Mouse (Mus musculus) intestine, postnatal 0 days (tissue): ENCODE data around the gene Zfp507. TPM values are rescaled to one million over a fixed set of nuclear protein-coding genes. Genes with fewer than 3 reads are reported as not detected.
A peak's percentile ranks its signal among the peaks of the same experiment; 100 is the strongest.

Experiments used
- ATAC-seq: fragments of 200-750 bp; cut with Nextera tagmentation; 2 replicates; pipeline ENCODE4 v1.8.0; 2017; ENCODE audit warnings: mild to moderate bottlenecking, moderate TSS enrichment, moderate library complexity
- H3K27ac ChIP-seq: fragments of 300-500 bp; sonication (generic); 2 replicates; pipeline ENCODE4 v1.5.1; 2014; ENCODE audit warnings: mild to moderate bottlenecking, low read depth, low read length, moderate library complexity
- H3K27me3 ChIP-seq: fragments of 300-500 bp; sonication (generic); replicated peaks from 2 replicates; pipeline ENCODE4 v1.6.1; 2014; ENCODE audit warnings: low read length, mixed read lengths; ENCODE audit not compliant: control insufficient read depth, insufficient read depth
- H3K36me3 ChIP-seq: fragments of 300-500 bp; sonication (generic); 2 replicates; pipeline ENCODE4 v1.6.1; 2014; ENCODE audit warnings: mild to moderate bottlenecking, moderate library complexity; ENCODE audit not compliant: control insufficient read depth, insufficient read depth
- H3K4me1 ChIP-seq: fragments of 300-500 bp; sonication (generic); replicated peaks from 2 replicates; pipeline ENCODE4 v1.6.1; 2014; ENCODE audit warnings: antibody characterized with exemption, low read length, mixed read lengths; ENCODE audit not compliant: control insufficient read depth, insufficient read depth
- H3K4me2 ChIP-seq: fragments of 300-500 bp; sonication (generic); replicated peaks from 2 replicates; pipeline ENCODE4 v1.6.1; 2014; ENCODE audit warnings: low read depth, mild to moderate bottlenecking, moderate library complexity
- H3K4me3 ChIP-seq: fragments of 300-500 bp; sonication (generic); 2 replicates; pipeline ENCODE4 v1.5.1; 2014; ENCODE audit warnings: low read depth, low read length
- H3K9ac ChIP-seq: fragments of 300-500 bp; sonication (generic); 2 replicates; pipeline ENCODE4 v1.6.1; 2014; ENCODE audit warnings: mild to moderate bottlenecking, low read depth, low read length
- H3K9me3 ChIP-seq: fragments of 300-500 bp; sonication (generic); 2 replicates; pipeline ENCODE4 v1.6.1; 2016; ENCODE audit warnings: mixed run types; ENCODE audit not compliant: control insufficient read depth
- CTCF ChIP-seq: sonication (generic); IDR thresholded peaks from 2 replicates; pipeline ENCODE4 v1.5.1; 2016; ENCODE audit warnings: low read depth, mild to moderate bottlenecking, control low read depth, antibody characterized with exemption, moderate library complexity
- WGBS: fragments of 180-500 bp; shearing (Covaris S2); extraction: QIAGEN DNeasy Blood & Tissue Kit; methylation state at CpG from one replicate; pipeline ENCODE4 v1.1.7; 2014; 5-methylcytosine and 5-hydroxymethylcytosine counted together
- polyA plus RNA-seq: library from polyadenylated mRNA; unstranded; fragments of >200 nt; fragmentation: Nextera tagmentation; extraction: Ambion mirVana; gene quantifications from 2 replicates; pipeline ENCODE4 v1.2.1, GENCODE M21; 2015

The Zfp507 gene
- polyA plus RNA-seq, 1 experiment from 2014 or later = 6.8 TPM

DNA sequence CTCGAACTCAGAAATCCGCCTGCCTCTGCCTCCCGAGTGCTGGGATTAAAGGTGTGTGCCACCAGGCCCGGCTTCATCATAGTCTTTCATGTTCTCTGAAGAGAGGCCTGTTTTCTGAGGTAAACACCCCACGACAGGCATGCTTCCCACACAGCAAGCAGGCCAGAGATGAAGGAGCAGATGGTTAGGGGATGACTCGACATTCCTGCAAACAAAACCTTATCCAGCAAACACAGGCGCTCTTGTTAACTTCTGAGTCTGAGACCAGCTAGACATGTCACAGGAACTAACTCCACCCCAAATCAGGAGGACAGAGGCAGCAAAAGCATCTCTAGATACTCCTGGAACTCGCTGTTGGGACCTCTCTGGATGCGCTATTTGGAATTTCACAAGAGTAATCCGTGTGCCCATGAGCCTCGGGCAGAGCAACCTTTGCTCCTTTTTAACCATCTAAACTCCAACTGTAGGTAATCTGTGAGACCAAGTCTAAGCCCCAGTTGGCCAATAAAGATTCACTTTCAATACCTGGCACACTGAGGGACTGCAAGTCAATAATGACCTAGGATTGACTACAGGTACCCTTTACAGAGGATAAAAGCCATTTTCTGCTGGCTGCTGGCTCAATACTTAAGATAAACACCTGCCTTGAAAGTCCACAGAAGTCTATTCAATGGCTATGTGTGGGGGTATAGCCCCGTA lies 10.5 kb downstream of the Zfp507 start:
- ATAC-seq = no peak
- no peak for TF ChIP-seq CTCF
- H3K9me3 ChIP-seq = no peaks in the 10 kb centered on the region
- no peaks in the 10 kb centered on the region for H3K4me1 ChIP-seq
- WGBS = 67% methylated on average over 12 of the region's 12 CpGs
- no peak overlapping the region for H3K4me3 ChIP-seq
- peaks cover 62% of the 10 kb centered on the region for H3K36me3 ChIP-seq
- no peak overlapping the region for H3K9ac ChIP-seq
- no peak overlapping the region for H3K4me2 ChIP-seq
- H3K27ac ChIP-seq = no peak overlapping the region
- H3K27me3 ChIP-seq = no peaks in the 10 kb centered on the region

GRCm38 (mm10) chr7:35790926-35791325 lies 11.9 kb downstream of the Zfp507 start:
- Histone ChIP-seq H3K4me1 (no peaks in the 10 kb centered on the region), H3K4me2 (no peak overlapping the region), H3K27ac (no peak overlapping the region), H3K9me3 (no peaks in the 10 kb centered on the region), H3K4me3 (no peak overlapping the region), H3K36me3 (peaks cover 71% of the 10 kb centered on the region), H3K27me3 (no peaks in the 10 kb centered on the region), H3K9ac (no peak overlapping the region)
- 82% methylated on average over 8 of the region's 8 CpGs for WGBS
- TF ChIP-seq CTCF = no peak
- ATAC-seq = no peak

- no peak for ATAC-seq
- no peak overlapping the region for H3K9ac ChIP-seq
- no peak overlapping the region for H3K4me3 ChIP-seq
- WGBS = 85% methylated on average over 8 of the region's 8 CpGs
- H3K9me3 ChIP-seq = no peaks in the 10 kb centered on the region
- peaks cover 73% of the 10 kb centered on the region for H3K36me3 ChIP-seq
- TF ChIP-seq CTCF = peak; percentile 67
- H3K27ac ChIP-seq = no peak overlapping the region
- no peak overlapping the region for H3K4me2 ChIP-seq
- H3K4me1 ChIP-seq = no peaks in the 10 kb centered on the region
- H3K27me3 ChIP-seq = no peaks in the 10 kb centered on the region
These were observed 12.6 kb downstream of the Zfp507 start for GRCm38 (mm10) chr7:35790201-35790600.

GRCm38 (mm10) chr7:35785579-35785978 lies 17.2 kb downstream of the Zfp507 start:
- 36% methylated on average over 4 of the region's 4 CpGs for WGBS
- no peak for ATAC-seq
- Histone ChIP-seq H3K27me3 (no peaks in the 10 kb centered on the region), H3K4me2 (no peak overlapping the region), H3K9me3 (no peaks in the 10 kb centered on the region), H3K9ac (no peak overlapping the region), H3K36me3 (peaks cover 68% of the 10 kb centered on the region), H3K4me3 (no peak overlapping the region), H3K4me1 (no peaks in the 10 kb centered on the region), H3K27ac (no peak overlapping the region)
- TF ChIP-seq CTCF = no peak

GRCm38 (mm10) chr7:35782252-35782651 lies 20.6 kb downstream of the Zfp507 start:
- H3K9me3 ChIP-seq = no peaks in the 10 kb centered on the region
- no peaks in the 10 kb centered on the region for H3K4me1 ChIP-seq
- no peak overlapping the region for H3K9ac ChIP-seq
- TF ChIP-seq CTCF = no peak
- peaks cover 72% of the 10 kb centered on the region for H3K36me3 ChIP-seq
- H3K27ac ChIP-seq = no peak overlapping the region
- ATAC-seq = no peak
- no peak overlapping the region for H3K4me2 ChIP-seq
- no peak overlapping the region for H3K4me3 ChIP-seq
- H3K27me3 ChIP-seq = no peaks in the 10 kb centered on the region

DNA sequence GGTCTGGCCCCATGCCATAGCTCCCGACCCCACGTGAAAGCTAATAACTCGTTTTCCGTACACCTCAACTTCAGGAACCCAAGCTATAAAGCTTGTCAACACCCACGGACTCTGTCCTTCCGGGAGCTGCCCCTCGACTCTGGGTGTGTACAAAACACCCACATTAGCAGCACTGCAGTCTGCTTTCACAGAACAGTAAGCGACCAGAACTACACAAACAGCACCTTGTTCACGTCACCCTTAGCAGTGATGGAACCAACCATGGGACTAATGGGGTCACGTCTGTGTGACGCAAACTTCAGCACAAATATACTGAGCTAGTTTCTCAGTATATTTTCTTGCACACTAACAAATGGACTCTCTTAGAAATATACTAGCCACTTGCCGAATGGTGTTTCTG lies 28.7 kb downstream of the Zfp507 start:
- no peaks in the 10 kb centered on the region for H3K9me3 ChIP-seq
- 75% methylated on average over 12 of the region's 12 CpGs for WGBS
- no peak for ATAC-seq
- no peaks in the 10 kb centered on the region for H3K27me3 ChIP-seq
- no peak overlapping the region for H3K27ac ChIP-seq
- H3K4me1 ChIP-seq = no peaks in the 10 kb centered on the region
- TF ChIP-seq CTCF = no peak
- H3K4me2 ChIP-seq = no peak overlapping the region
- H3K4me3 ChIP-seq = no peak overlapping the region
- no peak overlapping the region for H3K9ac ChIP-seq
- peaks cover 57% of the 10 kb centered on the region for H3K36me3 ChIP-seq
